Mouse (Mus musculus): ENCODE results near the gene Ddx39.

The Ddx39 gene

DNA sequence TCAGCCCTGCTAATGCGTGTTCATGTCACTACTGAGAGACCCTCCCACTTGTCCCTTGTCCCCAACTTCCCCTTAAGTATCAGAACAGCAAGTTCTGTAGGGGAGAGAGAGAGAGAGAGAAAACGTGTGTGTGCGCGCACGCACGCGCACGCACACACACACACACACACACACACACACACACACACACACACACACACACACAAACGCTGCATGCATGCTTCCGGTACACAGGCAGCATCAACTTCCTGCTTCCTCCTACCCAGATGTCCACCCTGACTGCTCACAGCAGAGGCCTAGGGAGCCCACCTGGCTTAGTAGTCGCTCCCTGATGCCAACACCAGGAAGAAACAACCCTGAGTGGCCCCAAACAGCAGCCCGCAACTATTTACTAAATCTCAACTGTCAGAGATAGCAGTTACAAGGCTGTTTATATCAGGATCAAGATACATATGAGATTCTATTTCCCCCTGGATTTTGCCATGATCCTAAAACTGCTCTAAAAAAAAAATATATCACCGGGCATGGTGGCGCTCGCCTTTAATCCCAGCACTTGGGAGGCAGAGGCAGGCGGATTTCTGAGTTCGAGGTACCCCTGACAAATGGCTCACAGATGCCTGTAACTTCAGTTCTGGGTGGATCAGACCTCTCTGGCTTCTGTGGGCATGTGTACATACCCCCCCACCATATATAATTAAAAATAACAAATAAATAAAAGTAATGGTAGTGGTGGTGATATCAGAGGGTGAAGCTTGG lies 19.4 kb upstream of the Ddx39 start:
- H3K36me3 ChIP-seq (ENCODE audit: insufficient read depth, low read length) = peaks cover 21% of the 10 kb centered on the region
- peaks cover 61% of the 10 kb centered on the region for H3K4me1 ChIP-seq (replicated peaks; ENCODE audit: low read depth, low read length)
- H3K27me3 ChIP-seq (ENCODE audit: insufficient read depth, low read length) = peaks cover 24% of the 10 kb centered on the region
- no peak overlapping the region for H3K4me3 ChIP-seq (replicated peaks; ENCODE audit: low read length)
- TF ChIP-seq CTCF (conservative IDR thresholded peaks at IDR 0.05; ENCODE audit: low read length) (no peak), POU5F1 (IDR thresholded peaks at IDR 0.05; ENCODE audit: borderline replicate concordance, low read length) (no peak), NANOG (IDR thresholded peaks at IDR 0.05; ENCODE audit: borderline replicate concordance, low read length) (no peak)
- no peaks in the 10 kb centered on the region for H3K9me3 ChIP-seq (ENCODE audit: low read length)

DNA sequence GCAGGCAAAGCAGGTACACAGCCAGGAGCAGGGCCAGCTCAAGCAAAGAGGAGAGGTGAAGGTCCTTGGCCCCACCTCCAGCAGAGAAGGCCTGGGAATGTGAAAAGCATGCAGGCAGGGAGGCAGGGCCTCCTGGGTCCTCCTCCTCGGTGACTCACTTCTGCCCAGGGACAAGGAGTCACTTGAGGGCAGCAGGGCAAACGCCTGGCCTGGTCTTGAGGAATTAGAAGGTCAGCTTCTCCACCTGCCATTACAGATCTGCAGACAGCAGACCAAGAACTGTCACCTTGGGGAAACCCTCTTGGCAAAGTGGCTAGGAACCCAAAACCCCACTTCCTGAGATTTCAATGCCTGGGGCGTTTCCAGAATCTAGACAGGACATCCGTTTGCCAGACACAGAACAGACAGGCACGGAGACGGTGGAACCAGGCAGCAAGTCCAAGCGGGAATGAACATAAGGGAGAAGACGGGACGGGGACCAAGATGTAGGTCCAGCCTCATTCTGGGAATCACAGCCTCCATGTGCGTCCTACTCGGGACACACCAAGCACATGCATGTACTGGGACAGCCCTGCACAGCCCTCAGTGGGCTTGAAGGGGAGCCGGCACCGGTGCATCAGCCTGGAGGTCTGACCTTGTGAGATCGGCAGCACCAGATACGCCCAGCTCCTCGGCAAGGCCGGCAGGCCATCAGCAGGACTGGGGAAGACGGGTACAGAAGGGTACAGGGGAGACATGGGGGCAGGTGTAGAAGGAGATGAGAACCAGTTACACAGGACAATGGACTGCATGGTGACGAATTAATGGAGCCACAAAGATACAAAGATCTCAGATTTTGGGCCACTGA lies 17.4 kb upstream of the Ddx39 start:
- TF ChIP-seq NANOG (IDR thresholded peaks at IDR 0.05; ENCODE audit: borderline replicate concordance, low read length) (no peak), CTCF (conservative IDR thresholded peaks at IDR 0.05; ENCODE audit: low read length) (no peak), POU5F1 (IDR thresholded peaks at IDR 0.05; ENCODE audit: borderline replicate concordance, low read length) (no peak)
- peaks cover 56% of the 10 kb centered on the region for H3K4me1 ChIP-seq (replicated peaks; ENCODE audit: low read depth, low read length)
- H3K27me3 ChIP-seq (ENCODE audit: insufficient read depth, low read length) = peaks cover 26% of the 10 kb centered on the region
- H3K4me3 ChIP-seq (replicated peaks; ENCODE audit: low read length) = peak overlapping the region; percentile 91
- H3K9me3 ChIP-seq (ENCODE audit: low read length) = no peaks in the 10 kb centered on the region
- peaks cover under 1% of the 10 kb centered on the region; the same call in 1 of the 2 replicates for H3K36me3 ChIP-seq (ENCODE audit: insufficient read depth, low read length)

DNA sequence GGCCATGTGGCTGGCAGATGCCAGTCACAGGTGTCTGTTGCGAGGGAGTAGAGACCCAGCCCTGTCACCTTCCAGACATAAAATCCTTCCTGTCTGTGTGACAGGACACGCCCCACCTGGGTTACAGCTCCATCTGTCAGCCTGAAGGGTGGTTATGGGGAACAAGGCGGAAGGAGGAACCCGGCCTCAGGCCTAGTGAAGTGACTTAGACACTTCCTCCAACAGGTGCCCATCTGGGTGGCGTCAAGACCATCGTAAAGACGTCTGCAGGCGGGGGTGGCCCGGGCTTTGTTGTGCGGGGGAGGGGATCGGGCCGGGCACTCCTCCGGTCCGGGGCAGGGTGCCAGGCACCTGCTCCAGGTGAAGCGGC lies 16.7 kb upstream of the Ddx39 start:
- Histone ChIP-seq H3K36me3 (ENCODE audit: insufficient read depth, low read length) (no peaks in the 10 kb centered on the region), H3K9me3 (ENCODE audit: low read length) (no peaks in the 10 kb centered on the region), H3K4me3 (replicated peaks; ENCODE audit: low read length) (peak overlapping the region; percentile 91), H3K27me3 (ENCODE audit: insufficient read depth, low read length) (peaks cover 26% of the 10 kb centered on the region), H3K4me1 (replicated peaks; ENCODE audit: low read depth, low read length) (peaks cover 49% of the 10 kb centered on the region)
- TF ChIP-seq NANOG (IDR thresholded peaks at IDR 0.05; ENCODE audit: borderline replicate concordance, low read length) (no peak), CTCF (conservative IDR thresholded peaks at IDR 0.05; ENCODE audit: low read length) (no peak), POU5F1 (IDR thresholded peaks at IDR 0.05; ENCODE audit: borderline replicate concordance, low read length) (no peak)

DNA sequence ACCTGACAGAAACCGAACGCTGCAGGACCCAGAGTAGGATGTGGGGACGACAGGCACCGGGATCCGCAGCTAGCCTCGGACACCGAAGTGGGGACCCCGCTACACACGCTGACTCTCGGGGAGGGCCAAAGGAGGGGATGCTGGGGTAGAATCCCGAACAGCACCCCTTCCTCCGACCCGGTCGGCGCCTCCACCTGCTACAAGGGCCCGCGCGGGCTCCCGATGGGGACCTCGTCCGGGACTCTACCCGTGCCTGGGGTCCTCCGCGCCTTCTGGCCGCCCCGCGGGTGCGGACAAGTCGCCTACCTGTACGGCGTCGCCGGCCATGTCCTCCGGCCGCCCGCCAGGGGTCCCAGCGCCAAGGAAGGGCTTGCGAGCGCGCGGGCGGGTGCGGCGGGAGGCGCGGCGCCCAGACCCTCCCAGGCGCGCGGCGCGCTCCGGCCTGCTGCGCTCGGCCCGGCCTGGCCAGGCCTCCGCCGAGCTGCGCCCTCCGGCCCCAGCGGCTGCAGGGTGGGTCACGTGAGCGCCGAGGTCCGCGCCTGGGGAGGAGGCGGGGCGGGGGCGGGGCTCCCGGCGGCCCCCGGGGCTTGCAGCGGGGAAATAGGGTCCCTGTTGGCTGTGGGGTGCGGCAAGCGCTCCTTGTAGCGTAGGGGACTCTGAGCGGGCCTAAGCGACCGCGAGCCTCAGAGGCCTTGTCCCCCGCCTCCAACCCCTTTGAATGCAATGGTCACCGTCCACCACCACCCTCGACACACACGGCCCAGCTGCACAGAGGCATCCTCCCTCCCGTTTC lies 16.1 kb upstream of the Ddx39 start, which contains the start of gene Pkn1:
Gene Pkn1 (minus strand): TSS at position 519 of the 793 bp plus-strand sequence.
- peaks cover 26% of the 10 kb centered on the region for H3K27me3 ChIP-seq (ENCODE audit: insufficient read depth, low read length)
- TF ChIP-seq POU5F1 (IDR thresholded peaks at IDR 0.05; ENCODE audit: borderline replicate concordance, low read length) (no peak), NANOG (IDR thresholded peaks at IDR 0.05; ENCODE audit: borderline replicate concordance, low read length) (no peak)
- peaks cover 43% of the 10 kb centered on the region for H3K4me1 ChIP-seq (replicated peaks; ENCODE audit: low read depth, low read length)
- H3K9me3 ChIP-seq (ENCODE audit: low read length) = no peaks in the 10 kb centered on the region
- H3K4me3 ChIP-seq (replicated peaks; ENCODE audit: low read length) = peak within 1 kb of the TSS; percentile 91
- H3K36me3 ChIP-seq (ENCODE audit: insufficient read depth, low read length) = no peaks in the 10 kb centered on the region

DNA sequence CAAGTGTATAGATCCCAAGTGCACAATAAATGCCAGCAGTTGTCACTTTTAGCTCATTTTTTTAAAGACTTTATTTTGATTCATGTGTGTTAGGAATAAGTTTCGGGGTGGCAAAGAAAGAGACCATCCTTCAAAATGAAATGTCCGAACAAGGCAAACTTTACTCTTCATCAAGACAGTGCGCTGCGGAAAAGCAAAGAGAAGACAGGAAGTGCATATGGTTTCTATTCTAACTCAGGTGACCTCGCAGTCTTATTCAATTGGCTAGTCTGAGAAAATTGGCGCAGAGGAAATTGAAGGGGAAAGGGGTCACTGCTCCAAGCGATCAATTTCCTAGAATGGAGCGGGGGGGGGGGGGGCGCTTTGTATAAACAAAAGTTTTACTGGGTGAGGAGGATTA lies 15.4 kb upstream of the Ddx39 start:
- no peaks in the 10 kb centered on the region for H3K36me3 ChIP-seq (ENCODE audit: insufficient read depth, low read length)
- peaks cover 26% of the 10 kb centered on the region for H3K27me3 ChIP-seq (ENCODE audit: insufficient read depth, low read length)
- H3K4me3 ChIP-seq (replicated peaks; ENCODE audit: low read length) = peak overlapping the region; percentile 91
- TF ChIP-seq CTCF (conservative IDR thresholded peaks at IDR 0.05; ENCODE audit: low read length) = no peak
- TF ChIP-seq NANOG (IDR thresholded peaks at IDR 0.05; ENCODE audit: borderline replicate concordance, low read length) = no peak
- TF ChIP-seq POU5F1 (IDR thresholded peaks at IDR 0.05; ENCODE audit: borderline replicate concordance, low read length) = no peak
- peaks cover 36% of the 10 kb centered on the region for H3K4me1 ChIP-seq (replicated peaks; ENCODE audit: low read depth, low read length)
- no peaks in the 10 kb centered on the region for H3K9me3 ChIP-seq (ENCODE audit: low read length)

DNA sequence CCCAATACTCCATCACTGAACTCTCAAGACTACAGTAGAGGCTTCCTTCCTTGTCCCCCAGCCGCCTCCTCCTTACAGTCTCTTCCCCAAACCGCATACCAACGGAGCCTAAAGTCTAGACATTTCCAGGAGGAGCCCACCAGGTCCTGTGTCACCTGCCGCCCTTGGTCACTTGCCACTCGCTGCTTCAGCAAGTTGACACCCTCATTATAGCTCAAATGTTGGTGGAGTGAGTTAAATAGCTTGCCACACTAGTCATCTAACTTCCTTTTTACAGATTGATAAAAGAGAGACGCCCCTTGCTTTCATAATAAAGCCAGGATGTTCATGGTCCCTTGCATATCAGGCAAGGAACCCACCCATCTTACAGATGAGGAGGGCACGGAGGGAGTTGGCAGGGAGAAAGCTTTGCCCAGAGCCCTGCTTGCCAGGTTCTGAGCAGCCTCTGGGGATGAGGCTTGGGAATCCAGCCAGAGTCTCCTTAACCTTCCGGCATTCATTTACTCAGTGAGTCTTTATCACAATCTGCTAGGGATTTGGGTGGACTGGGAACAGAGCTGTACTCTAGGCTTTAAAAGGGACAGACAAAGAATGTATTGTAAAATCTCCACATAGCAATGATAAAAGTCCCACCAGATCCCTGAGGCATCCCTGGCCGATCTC lies 14.4 kb upstream of the Ddx39 start:
- no peaks in the 10 kb centered on the region for H3K36me3 ChIP-seq (ENCODE audit: insufficient read depth, low read length)
- H3K4me1 ChIP-seq (replicated peaks; ENCODE audit: low read depth, low read length) = peaks cover 30% of the 10 kb centered on the region
- H3K27me3 ChIP-seq (ENCODE audit: insufficient read depth, low read length) = peaks cover 26% of the 10 kb centered on the region
- no peak overlapping the region for H3K4me3 ChIP-seq (replicated peaks; ENCODE audit: low read length)
- TF ChIP-seq POU5F1 (IDR thresholded peaks at IDR 0.05; ENCODE audit: borderline replicate concordance, low read length) = no peak
- no peak for TF ChIP-seq CTCF (conservative IDR thresholded peaks at IDR 0.05; ENCODE audit: low read length)
- no peak for TF ChIP-seq NANOG (IDR thresholded peaks at IDR 0.05; ENCODE audit: borderline replicate concordance, low read length)
- H3K9me3 ChIP-seq (ENCODE audit: low read length) = no peaks in the 10 kb centered on the region

DNA sequence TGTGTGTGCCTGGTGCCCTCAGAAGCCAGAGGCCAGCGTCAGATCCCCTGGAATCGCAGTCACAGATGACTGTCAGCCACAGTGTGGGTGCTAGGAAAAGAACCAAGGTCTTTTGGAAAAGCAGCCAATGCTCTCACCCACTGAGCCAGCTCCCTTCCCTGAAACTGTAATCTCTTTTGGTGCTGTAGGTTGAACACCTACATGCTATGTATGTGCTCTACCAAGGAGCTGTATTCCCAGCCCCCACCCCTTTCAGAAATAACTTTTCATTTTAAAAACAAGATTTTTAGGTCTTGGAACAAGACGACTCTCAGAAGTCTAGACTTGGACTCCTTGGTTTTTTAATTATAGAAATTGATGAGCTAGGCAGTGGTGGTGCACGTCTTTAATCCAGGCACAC lies 11.6 kb upstream of the Ddx39 start:
- Histone ChIP-seq H3K4me1 (replicated peaks; ENCODE audit: low read depth, low read length) (peaks cover 13% of the 10 kb centered on the region), H3K27me3 (ENCODE audit: insufficient read depth, low read length) (peaks cover 5% of the 10 kb centered on the region; the same call in 1 of the 2 replicates), H3K4me3 (replicated peaks; ENCODE audit: low read length) (no peak overlapping the region), H3K9me3 (ENCODE audit: low read length) (no peaks in the 10 kb centered on the region), H3K36me3 (ENCODE audit: insufficient read depth, low read length) (no peaks in the 10 kb centered on the region)
- TF ChIP-seq POU5F1 (IDR thresholded peaks at IDR 0.05; ENCODE audit: borderline replicate concordance, low read length) = no peak
- no peak for TF ChIP-seq CTCF (conservative IDR thresholded peaks at IDR 0.05; ENCODE audit: low read length)
- TF ChIP-seq NANOG (IDR thresholded peaks at IDR 0.05; ENCODE audit: borderline replicate concordance, low read length) = no peak
